Mouse (Mus musculus): ENCODE results near the gene H2-Ab1. TPM values are rescaled to one million over a fixed set of nuclear protein-coding genes. Genes with fewer than 3 reads are reported as not detected.

Gene H2-Ab1
- polyA plus RNA-seq, 1 experiment from 2014 or later: 1.2 TPM

DNA sequence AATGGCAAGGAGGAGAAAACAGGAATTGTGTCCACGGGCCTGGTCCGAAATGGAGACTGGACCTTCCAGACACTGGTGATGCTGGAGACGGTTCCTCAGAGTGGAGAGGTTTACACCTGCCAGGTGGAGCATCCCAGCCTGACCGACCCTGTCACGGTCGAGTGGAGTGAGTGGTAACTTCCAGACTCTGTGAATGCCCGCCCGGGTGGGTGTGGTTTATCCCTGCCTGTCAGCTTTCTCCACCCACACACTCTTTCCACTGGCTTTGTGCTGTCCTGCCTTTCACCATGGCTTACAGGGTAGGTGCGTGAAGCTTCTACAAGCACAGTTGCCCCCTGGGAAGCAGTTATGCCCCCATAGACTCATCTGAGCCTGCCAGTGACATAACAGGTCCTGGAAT lies 56.8 kb downstream of the H2-Ab1 start:
- Histone ChIP-seq H3K4me1 (replicated peaks) (peaks cover under 1% of the 10 kb centered on the region; the same call in 1 of the 2 replicates), H3K4me3 (no peak overlapping the region), H3K9me3 (no peaks in the 10 kb centered on the region), H3K27ac (replicated peaks) (no peak overlapping the region), H3K4me2 (no peak overlapping the region), H3K36me3 (no peaks in the 10 kb centered on the region), H3K27me3 (no peaks in the 10 kb centered on the region), H3K9ac (no peak overlapping the region)
- ATAC-seq (ENCODE audit: low read depth): no peak
- 70% methylated on average over 9 of the region's 9 CpGs for WGBS

GRCm38 (mm10) chr17:34315512-34315911 lies 58.0 kb downstream of the H2-Ab1 start:
- ATAC-seq (ENCODE audit: low read depth): no peak
- Histone ChIP-seq H3K36me3 (no peaks in the 10 kb centered on the region), H3K9ac (no peak overlapping the region), H3K4me3 (no peak overlapping the region), H3K9me3 (no peaks in the 10 kb centered on the region), H3K27ac (replicated peaks) (no peak overlapping the region), H3K27me3 (no peaks in the 10 kb centered on the region), H3K4me2 (no peak overlapping the region), H3K4me1 (replicated peaks) (no peaks in the 10 kb centered on the region)
- WGBS: 85% methylated on average over 1 of the region's 1 CpGs

DNA sequence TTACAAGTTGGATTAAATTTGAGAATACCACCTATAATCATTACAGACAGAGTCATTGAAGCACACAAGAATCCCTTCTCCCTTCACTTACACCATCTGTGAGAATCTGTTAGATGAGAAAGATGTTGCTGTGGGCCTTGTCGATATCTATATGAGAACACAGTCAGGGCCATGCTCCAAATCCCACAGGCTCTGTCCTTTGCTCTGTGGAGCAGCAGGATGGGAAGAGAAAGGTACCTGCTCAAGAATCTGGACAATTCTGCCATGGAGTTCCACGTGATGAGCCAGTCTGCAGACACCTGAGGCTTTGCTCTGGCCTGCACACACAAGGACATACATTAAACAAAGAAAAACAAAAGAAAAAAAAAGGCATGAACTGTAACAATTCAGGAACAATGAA lies 59.2 kb downstream of the H2-Ab1 start:
- H3K27ac ChIP-seq (replicated peaks): no peak overlapping the region
- H3K36me3 ChIP-seq: no peaks in the 10 kb centered on the region
- no peak overlapping the region for H3K4me2 ChIP-seq
- H3K4me1 ChIP-seq (replicated peaks): no peaks in the 10 kb centered on the region
- H3K4me3 ChIP-seq: no peak overlapping the region
- ATAC-seq (ENCODE audit: low read depth): no peak
- 79% methylated on average over 2 of the region's 2 CpGs for WGBS
- no peaks in the 10 kb centered on the region for H3K9me3 ChIP-seq
- H3K9ac ChIP-seq: no peak overlapping the region
- no peaks in the 10 kb centered on the region for H3K27me3 ChIP-seq

DNA sequence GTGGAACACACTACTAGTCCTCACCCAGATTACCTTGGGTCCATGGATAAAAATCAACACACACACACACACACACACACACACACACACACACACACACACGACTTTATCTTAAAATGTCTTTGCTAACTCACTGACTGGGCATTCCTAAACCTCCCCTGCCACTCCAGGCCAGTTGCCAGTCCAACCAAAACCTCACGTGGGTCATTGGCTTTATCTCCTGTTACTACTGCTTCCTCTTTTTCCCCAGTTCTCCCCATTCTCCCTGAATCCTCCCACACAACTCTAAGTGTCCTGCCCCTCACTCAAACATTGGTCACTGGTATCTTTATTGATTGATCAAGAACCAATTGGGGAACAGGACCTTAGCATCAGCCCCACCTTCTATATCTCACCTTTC lies 59.8 kb downstream of the H2-Ab1 start:
- no peak overlapping the region for H3K4me2 ChIP-seq
- no peaks in the 10 kb centered on the region for H3K36me3 ChIP-seq
- H3K27ac ChIP-seq (replicated peaks): no peak overlapping the region
- ATAC-seq (ENCODE audit: low read depth): no peak
- H3K4me3 ChIP-seq: no peak overlapping the region
- H3K9ac ChIP-seq: no peak overlapping the region
- H3K27me3 ChIP-seq: no peaks in the 10 kb centered on the region
- no peaks in the 10 kb centered on the region for H3K9me3 ChIP-seq
- 32% methylated on average over 2 of the region's 2 CpGs for WGBS
- no peaks in the 10 kb centered on the region for H3K4me1 ChIP-seq (replicated peaks)

Other genes with a start within 250 kb of the H2-Ab1 start
- gene Ring1, start 233.0 kb upstream of the H2-Ab1 start, polyA plus RNA-seq (2015; fragmentation: Nextera tagmentation; extraction: Ambion mirVana): 19.3 and 22.4 TPM in 2 replicates
- gene H2-Ke6, start 229.6 kb upstream of the H2-Ab1 start, polyA plus RNA-seq (2015; fragmentation: Nextera tagmentation; extraction: Ambion mirVana): 61.7 and 65.0 TPM in 2 replicates
- gene Slc39a7, start 226.0 kb upstream of the H2-Ab1 start, polyA plus RNA-seq (2015; fragmentation: Nextera tagmentation; extraction: Ambion mirVana): 158 and 161 TPM in 2 replicates
- gene Rxrb, start 225.9 kb upstream of the H2-Ab1 start, polyA plus RNA-seq (2015; fragmentation: Nextera tagmentation; extraction: Ambion mirVana): 57.4 and 57.5 TPM in 2 replicates
- 4.5 and 4.7 TPM in 2 replicates for gene Col11a2, start 218.3 kb upstream of the H2-Ab1 start, polyA plus RNA-seq (2015; fragmentation: Nextera tagmentation; extraction: Ambion mirVana)
- 0.24 and 0.41 TPM in 2 replicates for gene H2-Oa, start 165.3 kb upstream of the H2-Ab1 start, polyA plus RNA-seq (2015; fragmentation: Nextera tagmentation; extraction: Ambion mirVana)
- 16.0 and 17.7 TPM in 2 replicates for gene H2-DMa, start 138.1 kb upstream of the H2-Ab1 start, polyA plus RNA-seq (2015; fragmentation: Nextera tagmentation; extraction: Ambion mirVana)
- gene Brd2, start 135.1 kb upstream of the H2-Ab1 start, polyA plus RNA-seq (2015; fragmentation: Nextera tagmentation; extraction: Ambion mirVana): 137 and 167 TPM in 2 replicates
- not detected in 2 replicates for gene H2-DMb2, start 114.4 kb upstream of the H2-Ab1 start, polyA plus RNA-seq (2015; fragmentation: Nextera tagmentation; extraction: Ambion mirVana)
- not detected in 2 replicates for gene H2-DMb1, start 104.6 kb upstream of the H2-Ab1 start, polyA plus RNA-seq (2015; fragmentation: Nextera tagmentation; extraction: Ambion mirVana)
- gene Tap1, start 70.1 kb upstream of the H2-Ab1 start, polyA plus RNA-seq (2015; fragmentation: Nextera tagmentation; extraction: Ambion mirVana): 0.60 and 1.4 TPM in 2 replicates
- gene Psmb9, start 69.9 kb upstream of the H2-Ab1 start, polyA plus RNA-seq (2015; fragmentation: Nextera tagmentation; extraction: Ambion mirVana): 0.98 and 1.2 TPM in 2 replicates
- 2.6 and 3.5 TPM in 2 replicates for gene Psmb8, start 60.0 kb upstream of the H2-Ab1 start, polyA plus RNA-seq (2015; fragmentation: Nextera tagmentation; extraction: Ambion mirVana)
- 0.95 and 1.5 TPM in 2 replicates for gene Tap2, start 54.2 kb upstream of the H2-Ab1 start, polyA plus RNA-seq (2015; fragmentation: Nextera tagmentation; extraction: Ambion mirVana)
- not detected in 2 replicates for gene H2-Ob, start 18.8 kb upstream of the H2-Ab1 start, polyA plus RNA-seq (2015; fragmentation: Nextera tagmentation; extraction: Ambion mirVana)
- gene H2-Aa, start 30.1 kb downstream of the H2-Ab1 start, polyA plus RNA-seq (2015; fragmentation: Nextera tagmentation; extraction: Ambion mirVana): 0.36 and 0.63 TPM in 2 replicates
- 2.8 and 2.9 TPM in 2 replicates for gene H2-Eb1, start 48.2 kb downstream of the H2-Ab1 start, polyA plus RNA-seq (2015; fragmentation: Nextera tagmentation; extraction: Ambion mirVana)
- 0.13 and 0.25 TPM in 2 replicates for gene H2-Eb2, start 68.0 kb downstream of the H2-Ab1 start, polyA plus RNA-seq (2015; fragmentation: Nextera tagmentation; extraction: Ambion mirVana)
- not detected in 2 replicates for gene Btnl2, start 97.1 kb downstream of the H2-Ab1 start, polyA plus RNA-seq (2015; fragmentation: Nextera tagmentation; extraction: Ambion mirVana)
- gene Btnl1, start 119.4 kb downstream of the H2-Ab1 start, polyA plus RNA-seq (2015; fragmentation: Nextera tagmentation; extraction: Ambion mirVana): not detected in 2 replicates
- 2.7 and 2.8 TPM in 2 replicates for gene BC051142, start 141.1 kb downstream of the H2-Ab1 start, polyA plus RNA-seq (2015; fragmentation: Nextera tagmentation; extraction: Ambion mirVana)
- gene Btnl4, start 219.6 kb downstream of the H2-Ab1 start, polyA plus RNA-seq (2015; fragmentation: Nextera tagmentation; extraction: Ambion mirVana): not detected in 2 replicates

Data from neural tube, embryonic 13.5 days (tissue).